Mouse (Mus musculus): Measurements from ENCODE around the gene Epn1.

Epn1 gene

DNA sequence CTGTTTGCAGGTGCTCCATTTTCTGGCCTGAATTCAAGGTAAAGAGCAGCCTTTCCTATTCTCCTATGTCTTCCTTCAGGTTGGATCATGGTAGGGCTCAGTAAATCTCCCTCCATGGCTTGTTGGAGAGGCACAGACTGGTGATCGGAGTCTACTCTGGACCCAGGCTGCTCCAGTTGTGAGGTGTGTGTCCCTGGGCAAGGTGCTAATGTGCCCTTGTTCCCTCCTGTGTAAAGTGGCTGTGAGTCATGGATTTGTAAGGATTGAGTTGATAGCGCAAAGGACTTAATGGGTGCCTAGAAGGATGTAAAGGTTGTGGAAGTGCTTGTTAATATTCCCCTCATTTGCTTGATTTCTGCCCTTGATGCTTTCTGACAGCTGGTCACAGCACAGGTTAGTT lies 1.9 kb downstream of the Epn1 start:
- no peaks in the 10 kb centered on the region for H3K9me3 ChIP-seq (ENCODE audit: low read length)
- TF ChIP-seq CTCF (conservative IDR thresholded peaks at IDR 0.05; ENCODE audit: low read length), result no peak
- TF ChIP-seq POU5F1 (IDR thresholded peaks at IDR 0.05; ENCODE audit: borderline replicate concordance, low read length), result no peak
- TF ChIP-seq NANOG (IDR thresholded peaks at IDR 0.05; ENCODE audit: borderline replicate concordance, low read length), result no peak
- H3K4me3 ChIP-seq (replicated peaks; ENCODE audit: low read length), result no peak overlapping the region
- no peaks in the 10 kb centered on the region for H3K27me3 ChIP-seq (ENCODE audit: insufficient read depth, low read length)
- H3K36me3 ChIP-seq (ENCODE audit: insufficient read depth, low read length), result peaks cover 73% of the 10 kb centered on the region
- H3K4me1 ChIP-seq (replicated peaks; ENCODE audit: low read depth, low read length), result peaks cover 62% of the 10 kb centered on the region

DNA sequence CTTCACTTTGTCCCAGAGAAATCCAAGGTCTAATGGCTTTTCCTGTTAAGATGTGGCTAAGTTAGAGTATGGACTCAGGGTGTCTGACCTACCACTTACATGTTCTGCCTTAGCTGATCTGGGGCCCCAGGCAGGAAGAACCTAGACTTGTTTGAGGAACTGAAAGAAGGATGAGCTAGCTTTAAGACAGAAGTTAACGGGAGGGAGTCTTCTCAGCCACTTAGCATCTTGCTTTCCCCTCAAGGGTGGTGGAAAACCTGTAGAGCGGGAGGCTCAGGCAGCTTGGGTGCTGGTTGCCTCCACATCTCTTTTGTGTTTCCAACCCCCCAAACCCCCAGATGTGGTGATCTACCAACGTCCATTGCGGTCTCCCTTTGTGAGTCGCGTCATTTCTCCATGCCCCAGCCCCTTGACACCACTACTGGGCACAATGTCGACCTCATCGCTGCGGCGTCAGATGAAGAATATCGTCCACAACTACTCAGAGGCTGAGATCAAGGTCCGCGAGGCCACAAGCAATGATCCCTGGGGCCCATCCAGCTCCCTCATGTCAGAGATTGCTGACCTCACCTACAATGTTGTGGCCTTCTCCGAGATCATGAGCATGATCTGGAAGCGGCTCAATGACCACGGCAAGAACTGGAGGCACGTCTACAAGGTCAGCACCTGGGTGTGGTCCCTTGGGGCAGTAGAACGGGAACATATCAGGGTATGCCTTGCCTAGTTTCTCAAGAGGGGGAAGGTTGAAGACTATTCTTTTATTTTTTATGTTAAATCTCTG lies 3.5 kb downstream of the Epn1 start:
- Histone ChIP-seq H3K36me3 (ENCODE audit: insufficient read depth, low read length) (peaks cover 73% of the 10 kb centered on the region), H3K27me3 (ENCODE audit: insufficient read depth, low read length) (no peaks in the 10 kb centered on the region), H3K4me3 (replicated peaks; ENCODE audit: low read length) (no peak overlapping the region), H3K4me1 (replicated peaks; ENCODE audit: low read depth, low read length) (peaks cover 56% of the 10 kb centered on the region), H3K9me3 (ENCODE audit: low read length) (no peaks in the 10 kb centered on the region)
- TF ChIP-seq POU5F1 (IDR thresholded peaks at IDR 0.05; ENCODE audit: borderline replicate concordance, low read length) (no peak), NANOG (IDR thresholded peaks at IDR 0.05; ENCODE audit: borderline replicate concordance, low read length) (no peak), CTCF (conservative IDR thresholded peaks at IDR 0.05; ENCODE audit: low read length) (no peak)

GRCm38 (mm10) chr7:5085512-5085911 lies 5.5 kb downstream of the Epn1 start:
- H3K4me1 ChIP-seq (replicated peaks; ENCODE audit: low read depth, low read length), result peaks cover 56% of the 10 kb centered on the region
- H3K4me3 ChIP-seq (replicated peaks; ENCODE audit: low read length), result no peak overlapping the region
- H3K9me3 ChIP-seq (ENCODE audit: low read length), result no peaks in the 10 kb centered on the region
- TF ChIP-seq POU5F1 (IDR thresholded peaks at IDR 0.05; ENCODE audit: borderline replicate concordance, low read length), result no peak
- TF ChIP-seq CTCF (conservative IDR thresholded peaks at IDR 0.05; ENCODE audit: low read length), result no peak
- no peak for TF ChIP-seq NANOG (IDR thresholded peaks at IDR 0.05; ENCODE audit: borderline replicate concordance, low read length)
- H3K27me3 ChIP-seq (ENCODE audit: insufficient read depth, low read length), result no peaks in the 10 kb centered on the region
- peaks cover 84% of the 10 kb centered on the region for H3K36me3 ChIP-seq (ENCODE audit: insufficient read depth, low read length)

- Histone ChIP-seq H3K9me3 (ENCODE audit: low read length) (no peaks in the 10 kb centered on the region), H3K4me3 (replicated peaks; ENCODE audit: low read length) (no peak overlapping the region), H3K36me3 (ENCODE audit: insufficient read depth, low read length) (peaks cover 94% of the 10 kb centered on the region), H3K27me3 (ENCODE audit: insufficient read depth, low read length) (no peaks in the 10 kb centered on the region), H3K4me1 (replicated peaks; ENCODE audit: low read depth, low read length) (peaks cover 52% of the 10 kb centered on the region)
- TF ChIP-seq POU5F1 (IDR thresholded peaks at IDR 0.05; ENCODE audit: borderline replicate concordance, low read length), result no peak
Measured at GRCm38 (mm10) chr7:5086921-5087440, 6.9 kb downstream of the Epn1 start.

DNA sequence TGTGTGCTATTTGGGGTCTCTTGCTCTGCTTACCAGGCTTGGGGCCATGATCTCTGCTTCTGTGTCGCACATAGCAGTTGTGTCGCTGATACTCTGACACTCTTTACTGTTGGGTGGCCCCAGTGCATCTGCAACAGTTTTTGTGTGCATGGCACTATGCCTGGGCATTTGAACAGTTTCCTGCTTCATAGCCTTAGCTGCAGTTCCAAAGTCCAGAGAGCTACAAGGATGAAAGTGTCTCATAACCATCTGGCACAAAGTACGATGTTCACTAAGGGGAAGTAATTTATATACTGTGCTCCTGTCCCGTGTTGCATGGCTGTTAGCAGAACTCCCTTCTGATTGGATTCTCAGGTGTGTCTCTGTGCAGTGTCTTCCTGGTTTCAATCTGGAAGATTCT lies 7.9 kb downstream of the Epn1 start:
- Histone ChIP-seq H3K9me3 (ENCODE audit: low read length) (no peaks in the 10 kb centered on the region), H3K36me3 (ENCODE audit: insufficient read depth, low read length) (peaks cover 97% of the 10 kb centered on the region), H3K4me1 (replicated peaks; ENCODE audit: low read depth, low read length) (peaks cover 56% of the 10 kb centered on the region), H3K27me3 (ENCODE audit: insufficient read depth, low read length) (no peaks in the 10 kb centered on the region), H3K4me3 (replicated peaks; ENCODE audit: low read length) (no peak overlapping the region)
- TF ChIP-seq POU5F1 (IDR thresholded peaks at IDR 0.05; ENCODE audit: borderline replicate concordance, low read length) (no peak), CTCF (conservative IDR thresholded peaks at IDR 0.05; ENCODE audit: low read length) (no peak), NANOG (IDR thresholded peaks at IDR 0.05; ENCODE audit: borderline replicate concordance, low read length) (no peak)

DNA sequence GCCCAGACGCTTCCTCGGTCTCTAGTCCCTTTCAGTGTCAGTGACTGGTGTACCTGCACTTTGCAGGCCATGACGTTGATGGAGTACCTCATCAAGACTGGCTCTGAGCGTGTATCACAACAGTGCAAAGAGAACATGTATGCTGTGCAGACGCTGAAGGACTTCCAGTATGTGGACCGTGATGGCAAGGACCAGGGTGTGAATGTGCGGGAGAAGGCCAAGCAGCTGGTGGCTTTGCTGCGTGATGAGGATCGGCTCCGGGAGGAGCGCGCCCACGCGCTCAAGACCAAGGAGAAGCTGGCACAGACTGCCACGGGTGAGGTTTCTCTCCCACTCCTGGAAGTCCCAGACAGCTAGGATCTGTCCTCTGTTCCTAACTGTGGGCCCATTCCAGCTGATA lies 9.8 kb downstream of the Epn1 start:
- no peak for TF ChIP-seq CTCF (conservative IDR thresholded peaks at IDR 0.05; ENCODE audit: low read length)
- TF ChIP-seq NANOG (IDR thresholded peaks at IDR 0.05; ENCODE audit: borderline replicate concordance, low read length), result no peak
- Histone ChIP-seq H3K4me1 (replicated peaks; ENCODE audit: low read depth, low read length) (peaks cover 58% of the 10 kb centered on the region), H3K27me3 (ENCODE audit: insufficient read depth, low read length) (no peaks in the 10 kb centered on the region), H3K4me3 (replicated peaks; ENCODE audit: low read length) (no peak overlapping the region), H3K36me3 (ENCODE audit: insufficient read depth, low read length) (peaks cover 97% of the 10 kb centered on the region), H3K9me3 (ENCODE audit: low read length) (no peaks in the 10 kb centered on the region)

GRCm38 (mm10) chr7:5091008-5091728 lies 11.1 kb downstream of the Epn1 start:
- Histone ChIP-seq H3K36me3 (ENCODE audit: insufficient read depth, low read length) (peaks cover 97% of the 10 kb centered on the region), H3K4me3 (replicated peaks; ENCODE audit: low read length) (no peak overlapping the region), H3K9me3 (ENCODE audit: low read length) (no peaks in the 10 kb centered on the region), H3K4me1 (replicated peaks; ENCODE audit: low read depth, low read length) (peaks cover 64% of the 10 kb centered on the region), H3K27me3 (ENCODE audit: insufficient read depth, low read length) (no peaks in the 10 kb centered on the region)
- TF ChIP-seq CTCF (conservative IDR thresholded peaks at IDR 0.05; ENCODE audit: low read length), result no peak
- TF ChIP-seq POU5F1 (IDR thresholded peaks at IDR 0.05; ENCODE audit: borderline replicate concordance, low read length), result no peak
- no peak for TF ChIP-seq NANOG (IDR thresholded peaks at IDR 0.05; ENCODE audit: borderline replicate concordance, low read length)

GRCm38 (mm10) chr7:5092381-5092780 lies 12.3 kb downstream of the Epn1 start:
- H3K4me1 ChIP-seq (replicated peaks; ENCODE audit: low read depth, low read length), result peaks cover 75% of the 10 kb centered on the region
- TF ChIP-seq CTCF (conservative IDR thresholded peaks at IDR 0.05; ENCODE audit: low read length) (no peak), NANOG (IDR thresholded peaks at IDR 0.05; ENCODE audit: borderline replicate concordance, low read length) (no peak), POU5F1 (IDR thresholded peaks at IDR 0.05; ENCODE audit: borderline replicate concordance, low read length) (no peak)
- H3K9me3 ChIP-seq (ENCODE audit: low read length), result no peaks in the 10 kb centered on the region
- no peak overlapping the region for H3K4me3 ChIP-seq (replicated peaks; ENCODE audit: low read length)
- H3K36me3 ChIP-seq (ENCODE audit: insufficient read depth, low read length), result peaks cover 95% of the 10 kb centered on the region
- H3K27me3 ChIP-seq (ENCODE audit: insufficient read depth, low read length), result no peaks in the 10 kb centered on the region

All from E14TG2a.4 (cell line).